Mouse (Mus musculus) adrenal gland, postnatal 25 days (tissue): ENCODE results near the gene Lrfn3. TPM values are rescaled to one million over a fixed set of nuclear protein-coding genes. Genes with fewer than 3 reads are reported as not detected.

Experiments used
- DNase-seq: peaks from one replicate; pipeline ENCODE4 v3.0.0; 2021; ENCODE audit warnings: mixed read lengths
- total RNA-seq: library from RNA; stranded (reverse); gene quantifications from 2 replicates; pipeline ENCODE4 v1.2.3, GENCODE M21; 2021

Gene Lrfn3
- total RNA-seq, 1 experiment from 2014 or later: 19.4 TPM

DNA sequence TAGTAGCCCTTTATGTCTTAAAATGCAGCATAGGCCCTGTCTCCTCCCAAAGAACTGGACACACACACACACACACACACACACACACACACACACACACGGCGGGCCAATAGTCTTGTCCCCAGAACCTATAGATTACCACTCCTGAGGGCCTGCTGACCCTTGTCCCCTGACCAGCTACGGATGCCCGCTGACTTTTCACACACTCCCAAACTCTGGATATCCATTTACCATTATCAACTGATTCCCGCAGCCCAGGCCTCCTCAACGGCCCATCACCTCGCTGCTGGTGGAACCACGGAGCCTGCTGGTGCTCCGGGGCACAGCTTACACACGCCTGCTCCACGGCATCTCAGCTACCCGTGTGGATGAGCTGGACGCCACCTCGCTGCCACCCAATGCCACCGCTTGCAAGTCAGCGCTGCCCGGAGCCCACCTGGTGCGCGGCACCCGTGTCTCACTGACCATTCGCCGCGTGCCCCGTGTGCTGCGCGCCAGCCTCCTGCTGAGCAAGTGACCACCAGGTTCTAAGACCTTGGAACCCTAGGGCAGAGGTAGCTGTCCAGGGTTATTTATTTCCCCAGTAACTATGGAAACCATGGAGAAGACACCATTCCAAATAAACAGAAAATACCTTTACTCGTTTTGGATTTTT, 48.8 kb downstream of the Lrfn3 start:
- DNase-seq: no peak

DNA sequence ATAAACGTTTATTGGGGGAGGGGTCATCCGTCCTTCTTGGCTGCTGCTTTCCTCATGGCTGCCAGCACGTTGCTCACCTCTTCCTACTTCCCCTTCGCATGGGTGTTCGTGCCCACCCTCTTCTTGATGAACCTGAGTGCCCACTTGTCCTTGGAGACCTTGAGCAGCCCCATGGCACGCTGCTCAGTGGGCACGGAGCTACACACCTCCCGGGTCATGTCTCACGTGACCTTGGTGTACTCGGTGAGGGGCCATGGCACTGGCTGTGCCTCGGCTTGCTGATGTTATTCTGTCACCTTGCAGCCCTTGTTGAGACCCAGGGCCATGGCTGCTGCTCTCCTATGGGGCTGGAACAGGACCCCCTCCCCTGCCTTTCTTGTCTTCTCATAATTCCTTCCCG, 52.4 kb downstream of the Lrfn3 start:
- DNase-seq: no peak

DNA sequence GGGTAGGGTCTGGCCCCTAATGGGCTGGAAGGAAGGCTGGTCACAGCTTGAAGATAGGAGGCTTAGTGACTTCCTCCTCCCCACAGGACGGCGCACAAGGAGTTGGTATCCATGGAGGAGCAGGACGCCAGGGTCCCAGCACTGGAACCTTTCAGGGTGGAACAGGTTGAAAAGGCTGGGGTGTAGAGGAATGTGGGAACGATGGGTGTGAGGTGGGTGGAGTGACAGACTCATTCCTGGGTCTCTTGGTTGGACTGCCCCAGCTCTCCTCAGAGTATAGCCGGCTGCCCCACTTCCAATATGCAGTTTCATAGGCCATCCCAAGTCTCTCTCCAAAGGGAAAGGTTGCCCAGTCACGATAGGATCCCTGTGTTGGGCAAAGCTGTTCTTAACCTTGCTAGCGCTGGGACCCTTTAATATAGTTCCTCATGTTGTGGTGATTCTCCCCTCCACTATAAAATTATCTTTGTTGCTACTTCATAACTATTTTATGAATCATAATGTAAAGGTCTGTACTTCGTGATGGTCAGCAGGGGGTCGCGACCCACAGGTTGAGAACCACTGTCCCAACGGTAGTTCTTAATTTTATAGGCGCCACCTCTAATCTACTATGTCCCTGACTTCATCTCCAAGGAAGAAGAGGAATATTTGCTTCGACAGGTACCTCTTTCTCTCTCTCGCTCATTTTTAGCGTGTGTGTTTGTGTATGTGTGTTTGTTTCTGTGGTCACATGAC, 53.0 kb downstream of the Lrfn3 start:
- no peak for DNase-seq

GRCm38 (mm10) chr7:30308076-30309005, 54.2 kb downstream of the Lrfn3 start, which contains the start of gene Alkbh6:
TSS of gene Alkbh6 (plus strand) at chr7:30308717.
- peak; percentile 91 for DNase-seq

GRCm38 (mm10) chr7:30306083-30306779, 56.3 kb downstream of the Lrfn3 start:
- DNase-seq: no peak

Other genes with a start within 250 kb of the Lrfn3 start
- gene Zfp382, start 240.8 kb downstream of the Lrfn3 start, total RNA-seq: 3.6 and 4.9 TPM in 2 replicates
- 45.3 and 50.2 TPM in 2 replicates for gene Zfp146, start 193.0 kb downstream of the Lrfn3 start, total RNA-seq
- gene Cox7a1, start 178.6 kb downstream of the Lrfn3 start, total RNA-seq: 288 and 306 TPM in 2 replicates
- gene Capns1, start 164.0 kb downstream of the Lrfn3 start, total RNA-seq: 624 and 670 TPM in 2 replicates
- 63.2 and 71.6 TPM in 2 replicates for gene Polr2i, start 130.8 kb downstream of the Lrfn3 start, total RNA-seq
- gene Tbcb, start 130.5 kb downstream of the Lrfn3 start, total RNA-seq: 77.0 and 86.6 TPM in 2 replicates
- not detected in 2 replicates for gene Ovol3, start 127.0 kb downstream of the Lrfn3 start, total RNA-seq
- gene Thap8, start 82.7 kb downstream of the Lrfn3 start, total RNA-seq: 1.2 TPM in 1 of 2 replicates, not detected in the other
- 7.2 and 8.4 TPM in 2 replicates for gene Wdr62, start 82.4 kb downstream of the Lrfn3 start, total RNA-seq
- gene Clip3, start 71.0 kb downstream of the Lrfn3 start, total RNA-seq: 21.1 and 29.5 TPM in 2 replicates
- gene Alkbh6, start 54.1 kb downstream of the Lrfn3 start, total RNA-seq: 51.6 and 59.2 TPM in 2 replicates
- gene Syne4, start 48.0 kb downstream of the Lrfn3 start, total RNA-seq: 29.0 and 41.3 TPM in 2 replicates
- 1.5 and 2.0 TPM in 2 replicates for gene E130208F15Rik, start 41.0 kb downstream of the Lrfn3 start, total RNA-seq
- 13.1 and 14.1 TPM in 2 replicates for gene Sdhaf1, start 38.9 kb downstream of the Lrfn3 start, total RNA-seq
- gene Tyrobp, start 51.0 kb upstream of the Lrfn3 start, total RNA-seq: 14.9 and 15.0 TPM in 2 replicates
- gene Hcst, start 57.1 kb upstream of the Lrfn3 start, total RNA-seq: 2.6 TPM in 1 of 2 replicates, not detected in the other
- gene Nfkbid, start 59.0 kb upstream of the Lrfn3 start, total RNA-seq: 1.2 and 2.1 TPM in 2 replicates
- 19.6 and 29.9 TPM in 2 replicates for gene Aplp1, start 82.8 kb upstream of the Lrfn3 start, total RNA-seq
- not detected in 2 replicates for gene Kirrel2, start 94.9 kb upstream of the Lrfn3 start, total RNA-seq
- not detected in 2 replicates for gene Nphs1, start 95.5 kb upstream of the Lrfn3 start, total RNA-seq
- 1.6 TPM in 1 of 2 replicates, not detected in the other for gene Prodh2, start 130.8 kb upstream of the Lrfn3 start, total RNA-seq
- 5.6 and 7.4 TPM in 2 replicates for gene Arhgap33, start 172.3 kb upstream of the Lrfn3 start, total RNA-seq
- gene Hspb6, start 189.4 kb upstream of the Lrfn3 start, total RNA-seq: 30.2 and 33.5 TPM in 2 replicates
- gene Proser3, start 189.5 kb upstream of the Lrfn3 start, total RNA-seq: 14.8 TPM in 2 replicates
- 56.9 and 67.6 TPM in 2 replicates for gene Lin37, start 197.1 kb upstream of the Lrfn3 start, total RNA-seq
- gene U2af1l4, start 200.5 kb upstream of the Lrfn3 start, total RNA-seq: 71.9 and 81.8 TPM in 2 replicates
- 6.3 and 8.0 TPM in 2 replicates for gene Gm49396, start 200.6 kb upstream of the Lrfn3 start, total RNA-seq
- 148 and 160 TPM in 2 replicates for gene Psenen, start 200.9 kb upstream of the Lrfn3 start, total RNA-seq
- gene Igflr1, start 202.7 kb upstream of the Lrfn3 start, total RNA-seq: 4.4 and 6.7 TPM in 2 replicates
- 60.7 and 73.7 TPM in 2 replicates for gene Kmt2b, start 226.0 kb upstream of the Lrfn3 start, total RNA-seq
- 0.33 and 0.71 TPM in 2 replicates for gene Zbtb32, start 236.1 kb upstream of the Lrfn3 start, total RNA-seq